Mouse (Mus musculus) MEL (cell line): ENCODE data around the gene Grb2. TPM values are rescaled to one million over a fixed set of nuclear protein-coding genes. Genes with fewer than 3 reads are reported as not detected.

Source experiments
- DNase-seq: peaks from one replicate; pipeline ENCODE4 v3.0.0; 2011; ENCODE audit warnings: low read depth, low spot score
- H3K27ac ChIP-seq: 2 replicates; pipeline ENCODE4 v1.5.1; 2012; ENCODE audit warnings: low read depth, mild to moderate bottlenecking, control low read depth, low read length, moderate library complexity; ENCODE audit not compliant: control insufficient read depth
- H3K27me3 ChIP-seq, 2 experiments: fragments of 150-350 bp in 1 of 2; sonication (generic) in 1 of 2; 2 replicates each; pipeline ENCODE4 v1.6.1; 2012; ENCODE audit warnings: low read length in 2 of 2, mild to moderate bottlenecking in 2 of 2, improper control_type of control experiment in 1 of 2, moderate library complexity in 1 of 2; ENCODE audit not compliant: insufficient read depth in 2 of 2, control insufficient read depth in 1 of 2
- H3K36me3 ChIP-seq, 2 experiments: 2 replicates each; pipeline ENCODE4 v1.6.1; 2012 to 2014; ENCODE audit warnings: low read length in 2 of 2, improper control_type of control experiment in 1 of 2, inconsistent platforms in 1 of 2, mild to moderate bottlenecking in 1 of 2; ENCODE audit not compliant: insufficient read depth in 2 of 2, control insufficient read depth in 1 of 2
- H3K4me1 ChIP-seq, 2 experiments: fragments of 150-350 bp in 1 of 2; sonication (generic) in 1 of 2; 2 replicates each; pipeline ENCODE4 v1.6.1; 2012; ENCODE audit warnings: low read length in 2 of 2, improper control_type of control experiment in 1 of 2, mild to moderate bottlenecking in 1 of 2; ENCODE audit not compliant: insufficient read depth in 2 of 2, control insufficient read depth in 1 of 2
- H3K4me3 ChIP-seq, 2 experiments: fragments of 150-350 bp in 1 of 2; sonication (generic) in 1 of 2; 2 replicates each; pipeline ENCODE4 v1.5.1; 2012; ENCODE audit warnings: low read depth in 2 of 2, low read length in 2 of 2, mild to moderate bottlenecking in 2 of 2, moderate library complexity in 2 of 2, control low read depth in 1 of 2, improper control_type of control experiment in 1 of 2; ENCODE audit not compliant: control insufficient read depth in 1 of 2, insufficient read depth in 1 of 2
- H3K79me2 ChIP-seq: 2 replicates; pipeline ENCODE4 v1.6.1; 2012; ENCODE audit warnings: mild to moderate bottlenecking, low read length, moderate library complexity; ENCODE audit not compliant: control insufficient read depth, poor library complexity, insufficient read depth
- H3K9ac ChIP-seq: 2 replicates; pipeline ENCODE4 v1.6.1; 2012; ENCODE audit warnings: low read depth, mild to moderate bottlenecking, control low read depth, low read length, moderate library complexity; ENCODE audit not compliant: control insufficient read depth, poor library complexity, severe bottlenecking
- H3K9me3 ChIP-seq: fragments of 150-350 bp; sonication (generic); replicated peaks from 2 replicates; pipeline ENCODE4 v1.6.1; 2012; ENCODE audit warnings: mild to moderate bottlenecking, low read length, improper control_type of control experiment, moderate library complexity; ENCODE audit not compliant: insufficient read depth
- CHD2 ChIP-seq: IDR thresholded peaks from 2 replicates; pipeline ENCODE4 v1.6.1; 2011; ENCODE audit warnings: low read length, improper control_type of control experiment
- CTCF ChIP-seq, 3 experiments: IDR thresholded peaks in 2 of 3; conservative IDR thresholded peaks in 1 of 3; 2 replicates each; pipeline ENCODE4 v1.5.1; 2011 to 2012; ENCODE audit warnings: low read length in 3 of 3, low read depth in 2 of 3, mild to moderate bottlenecking in 2 of 3, improper control_type of control experiment in 1 of 3, inconsistent platforms in 1 of 3, mixed read lengths in 1 of 3, moderate library complexity in 1 of 3; ENCODE audit not compliant: control insufficient read depth in 1 of 3, insufficient read depth in 1 of 3, poor library complexity in 1 of 3, severe bottlenecking in 1 of 3
- ELF1 ChIP-seq: IDR thresholded peaks from 2 replicates; pipeline ENCODE4 v1.6.1; 2014; ENCODE audit warnings: low read depth, mild to moderate bottlenecking, inconsistent platforms, low read length, improper control_type of control experiment, moderate library complexity
- ETS1 ChIP-seq: IDR thresholded peaks from 2 replicates; pipeline ENCODE4 v1.6.1; 2012; ENCODE audit warnings: low read depth, mild to moderate bottlenecking, inconsistent platforms, low read length, improper control_type of control experiment, moderate library complexity
- GATA1 ChIP-seq: IDR thresholded peaks from 2 replicates; pipeline ENCODE4 v1.6.1; 2011; ENCODE audit warnings: low read depth, low read length, improper control_type of control experiment
- HCFC1 ChIP-seq: IDR thresholded peaks from 2 replicates; pipeline ENCODE4 v1.6.1; 2012; ENCODE audit warnings: low read depth, mild to moderate bottlenecking, inconsistent platforms, low read length, improper control_type of control experiment, moderate library complexity
- KAT2A ChIP-seq: conservative IDR thresholded peaks from 2 replicates; pipeline ENCODE4 v1.6.1; 2012; ENCODE audit warnings: low read depth, low read length, improper control_type of control experiment, inconsistent platforms
- MAFK ChIP-seq: IDR thresholded peaks from 2 replicates; pipeline ENCODE4 v1.6.1; 2011; ENCODE audit warnings: low read depth, mild to moderate bottlenecking, low read length, improper control_type of control experiment, borderline replicate concordance
- MAX ChIP-seq: IDR thresholded peaks from 2 replicates; pipeline ENCODE4 v1.6.1; 2011; ENCODE audit warnings: low read length, improper control_type of control experiment
- MAZ ChIP-seq: IDR thresholded peaks from 2 replicates; pipeline ENCODE4 v1.6.1; 2012; ENCODE audit warnings: low read depth, mild to moderate bottlenecking, inconsistent platforms, low read length, improper control_type of control experiment
- MEF2A ChIP-seq: IDR thresholded peaks from 2 replicates; pipeline ENCODE4 v1.6.1; 2014; ENCODE audit warnings: low read depth, mild to moderate bottlenecking, inconsistent platforms, low read length, improper control_type of control experiment; ENCODE audit not compliant: poor library complexity, insufficient replicate concordance, severe bottlenecking; ENCODE audit errors: extremely low read depth
- MYB ChIP-seq: IDR thresholded peaks from 2 replicates; pipeline ENCODE4 v1.6.1; 2011; ENCODE audit warnings: mild to moderate bottlenecking, low read depth, low read length, improper control_type of control experiment
- MYC ChIP-seq: IDR thresholded peaks from 2 replicates; pipeline ENCODE4 v1.6.1; 2011; ENCODE audit warnings: low read depth, mild to moderate bottlenecking, low read length, improper control_type of control experiment, moderate library complexity
- NRF1 ChIP-seq: IDR thresholded peaks from 2 replicates; pipeline ENCODE4 v1.6.1; 2014; ENCODE audit warnings: low read depth, mild to moderate bottlenecking, inconsistent platforms, low read length, improper control_type of control experiment, moderate library complexity; ENCODE audit not compliant: poor library complexity, insufficient read depth, severe bottlenecking
- POLR2A ChIP-seq, 2 experiments: IDR thresholded peaks; 2 replicates each; pipeline ENCODE4 v1.6.1; 2011 to 2012; ENCODE audit warnings: low read length in 2 of 2, mild to moderate bottlenecking in 2 of 2, control low read depth in 1 of 2, improper control_type of control experiment in 1 of 2, low read depth in 1 of 2, moderate library complexity in 1 of 2; ENCODE audit not compliant: control insufficient read depth in 1 of 2, insufficient read depth in 1 of 2, poor library complexity in 1 of 2
- POLR2AphosphoS2 ChIP-seq: IDR thresholded peaks from 2 replicates; pipeline ENCODE4 v1.6.1; 2011; ENCODE audit warnings: low read length, improper control_type of control experiment
- POLR2AphosphoS5 ChIP-seq: IDR thresholded peaks from 2 replicates; pipeline ENCODE4 v1.6.1; 2012; ENCODE audit warnings: low read depth, borderline replicate concordance, mild to moderate bottlenecking, inconsistent platforms, low read length, moderate library complexity, mixed read lengths
- RAD21 ChIP-seq: IDR thresholded peaks from 2 replicates; pipeline ENCODE4 v1.6.1; 2011; ENCODE audit warnings: mild to moderate bottlenecking, low read depth, low read length, improper control_type of control experiment
- RCOR1 ChIP-seq: IDR thresholded peaks from 2 replicates; pipeline ENCODE4 v1.6.1; 2012; ENCODE audit warnings: low read depth, mild to moderate bottlenecking, inconsistent platforms, low read length, improper control_type of control experiment
- SMC3 ChIP-seq: IDR thresholded peaks from 2 replicates; pipeline ENCODE4 v1.6.1; 2011; ENCODE audit warnings: low read depth, low read length, improper control_type of control experiment
- TAL1 ChIP-seq: IDR thresholded peaks from 2 replicates; pipeline ENCODE4 v1.6.1; 2012; ENCODE audit warnings: mild to moderate bottlenecking, inconsistent platforms, low read length, moderate library complexity, mixed read lengths
- TBP ChIP-seq: IDR thresholded peaks from 2 replicates; pipeline ENCODE4 v1.8.0; 2011; ENCODE audit warnings: low read depth, low read length, improper control_type of control experiment
- TCF12 ChIP-seq: IDR thresholded peaks from 2 replicates; pipeline ENCODE4 v1.6.1; 2014; ENCODE audit warnings: low read depth, mild to moderate bottlenecking, inconsistent platforms, low read length, improper control_type of control experiment, moderate library complexity
- USF1 ChIP-seq: IDR thresholded peaks from 2 replicates; pipeline ENCODE4 v1.6.1; 2014; ENCODE audit warnings: low read depth, mild to moderate bottlenecking, inconsistent platforms, low read length, improper control_type of control experiment, moderate library complexity
- USF2 ChIP-seq, 2 experiments: IDR thresholded peaks; 2 replicates each; pipeline ENCODE4 v1.6.1; 2011 to 2012; ENCODE audit warnings: improper control_type of control experiment in 2 of 2, low read length in 2 of 2, borderline replicate concordance in 1 of 2, inconsistent platforms in 1 of 2, low read depth in 1 of 2, mild to moderate bottlenecking in 1 of 2; ENCODE audit not compliant: insufficient read depth in 1 of 2
- ZC3H11A ChIP-seq: IDR thresholded peaks from 2 replicates; pipeline ENCODE4 v1.6.1; 2012; ENCODE audit warnings: low read depth, mild to moderate bottlenecking, inconsistent platforms, low read length, improper control_type of control experiment
- ZKSCAN1 ChIP-seq: IDR thresholded peaks from 2 replicates; pipeline ENCODE4 v1.6.1; 2012; ENCODE audit warnings: low read depth, mild to moderate bottlenecking, inconsistent platforms, low read length, improper control_type of control experiment, moderate library complexity
- ZMIZ1 ChIP-seq: IDR thresholded peaks from 2 replicates; pipeline ENCODE4 v1.6.1; 2012; ENCODE audit warnings: low read depth, mild to moderate bottlenecking, inconsistent platforms, low read length, improper control_type of control experiment, moderate library complexity
- ZNF384 ChIP-seq: IDR thresholded peaks from 2 replicates; pipeline ENCODE4 v1.6.1; 2012; ENCODE audit warnings: low read depth, mild to moderate bottlenecking, inconsistent platforms, low read length, improper control_type of control experiment
- polyA plus RNA-seq, 2 experiments: library from polyadenylated mRNA; stranded (reverse) in 1 of 2; unstranded in 1 of 2; fragments of >175 nt in 1 of 2; fragments of >200 nt in 1 of 2; gene quantifications; 2 replicates each; pipeline versions ENCODE4 v1.2.1 to v1.2.4; 2012; ENCODE audit warnings: low replicate concordance in 2 of 2, low read depth in 1 of 2; ENCODE audit not compliant: insufficient read length in 2 of 2, insufficient read depth in 1 of 2, missing spikeins in 1 of 2
- total RNA-seq: library from RNA; depleted of rRNA; stranded (reverse); fragments of 300-350 nt; gene quantifications from 2 replicates; pipeline ENCODE4 v1.2.3, GENCODE M21; 2012

The Grb2 gene
- total and polyA plus RNA-seq, 3 experiments = 75.3 to 261 TPM; not detected in 1

DNA sequence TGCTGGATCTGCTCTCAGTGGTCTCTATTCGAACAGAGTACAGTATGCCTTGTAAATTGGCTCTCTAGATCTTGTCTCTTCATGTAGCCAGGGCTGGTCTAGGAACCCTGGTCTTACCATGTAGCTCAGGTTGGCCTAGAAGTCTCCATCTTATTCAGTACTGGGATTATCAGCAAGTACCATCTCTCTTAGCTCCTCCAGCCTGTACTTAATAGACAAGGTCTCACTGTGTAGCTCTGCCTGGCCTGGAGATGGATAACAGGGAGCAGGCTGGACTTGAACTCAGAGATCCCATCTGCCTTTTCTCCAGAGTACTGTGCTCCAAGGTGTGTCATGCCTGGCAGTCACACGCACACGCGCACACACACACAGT lies 66.7 kb downstream of the Grb2 start:
- Histone ChIP-seq H3K27me3 (no peaks in the 10 kb centered on the region), H3K4me1 (peaks cover 16 to 38% of the 10 kb centered on the region in 2 experiments)

DNA sequence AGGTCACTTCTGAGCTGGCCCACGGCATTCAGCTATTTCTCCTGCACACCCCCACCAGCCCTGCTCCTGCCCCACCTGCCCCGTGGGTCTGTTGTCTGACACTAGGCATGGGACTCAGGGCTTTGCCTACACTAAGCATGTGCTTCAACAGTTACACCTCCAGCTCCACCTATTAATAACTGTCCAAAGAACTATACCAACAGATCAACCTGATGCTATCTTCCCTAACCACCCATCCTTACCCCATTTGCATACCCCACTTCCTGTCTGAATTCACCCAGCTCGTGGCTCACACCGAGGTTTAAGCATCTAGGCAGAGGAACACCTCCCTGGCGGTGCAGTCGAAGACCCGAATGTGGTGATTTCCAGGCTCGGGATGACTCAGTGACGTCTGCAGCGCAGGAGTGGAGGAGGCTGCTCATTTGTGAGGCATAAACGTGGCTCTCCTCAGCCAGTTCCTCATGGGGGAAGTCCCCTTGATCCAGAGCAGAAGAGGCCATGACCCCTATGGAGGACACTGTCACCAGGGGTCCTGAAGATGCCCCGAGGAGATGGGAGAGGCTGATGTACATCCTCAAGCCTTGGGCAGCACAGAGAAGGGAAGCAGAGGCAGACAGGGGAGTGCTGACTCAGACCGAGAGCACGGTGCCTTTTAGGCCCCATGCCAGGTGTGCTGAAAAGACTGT lies 67.3 kb downstream of the Grb2 start:
- peaks cover 16 to 38% of the 10 kb centered on the region in 2 experiments for H3K4me1 ChIP-seq
- no peaks in the 10 kb centered on the region for H3K79me2 ChIP-seq
- H3K27ac ChIP-seq = peak overlapping the region; percentile 69
- no peaks in the 10 kb centered on the region for H3K9me3 ChIP-seq
- H3K4me3 ChIP-seq = peak overlapping the region in 1 of 2 experiments; percentile 1; a peak in 1 of 4 replicates
- peak; percentile 91 for DNase-seq
- H3K36me3 ChIP-seq = peaks cover 3 to 35% of the 10 kb centered on the region in 2 experiments
- H3K27me3 ChIP-seq = no peaks in the 10 kb centered on the region
- H3K9ac ChIP-seq = peak overlapping the region; percentile 40
- TF ChIP-seq MEF2A (peak; percentile 56; the same call in 1 of the 2 replicates), CHD2 (no peak; the same call in 1 of the 2 replicates), HCFC1 (0 out of 2 replicates have a peak, but pooled peaks have one; percentile 44), MYC (peak; percentile 85), MAX (peak; percentile 89), RCOR1 (peak; percentile 59), MYB (peak; percentile 77), USF1 (no peak), CTCF (IDR thresholded peaks at IDR 0.05 in 2 of 3, conservative IDR thresholded peaks at IDR 0.05 in 1 of 3; ENCODE audit: control insufficient read depth in 1 of 3, insufficient read depth in 1 of 3, low read depth in 2 of 3, low read length in 3 of 3, poor library complexity in 1 of 3, severe bottlenecking in 1 of 3) (no peak), MAFK (peak; percentile 53; the same call in 1 of the 2 replicates), TBP (0 out of 2 replicates have a peak, but pooled peaks have one; percentile 25), ZC3H11A (no peak), KAT2A (no peak), SMC3 (peak; percentile 31; the same call in 1 of the 2 replicates), POLR2AphosphoS5 (no peak), POLR2AphosphoS2 (peak; percentile 69; the same call in 1 of the 2 replicates), NRF1 (no peak), ETS1 (peak; percentile 79; the same call in 1 of the 2 replicates), TAL1 (no peak), ZMIZ1 (peak; percentile 54; the same call in 1 of the 2 replicates), ZKSCAN1 (no peak; the same call in 1 of the 2 replicates), ELF1 (peak; percentile 74), USF2 (IDR thresholded peaks at IDR 0.05; ENCODE audit: borderline replicate concordance in 1 of 2, insufficient read depth in 1 of 2, low read depth in 1 of 2, low read length in 2 of 2) (no peak), MAZ (peak; percentile 42; the same call in 1 of the 2 replicates), TCF12 (peak; percentile 68), POLR2A (IDR thresholded peaks at IDR 0.05; ENCODE audit: control insufficient read depth in 1 of 2, insufficient read depth in 1 of 2, low read depth in 1 of 2, low read length in 2 of 2, poor library complexity in 1 of 2) (peak in 1 of 2 experiments; percentile 50; a peak in 1 of 4 replicates), RAD21 (no peak; the same call in 1 of the 2 replicates), ZNF384 (no peak)

More for the DNA sequence above, 66.7 kb downstream of the Grb2 start:
- Histone ChIP-seq H3K27ac (peak overlapping the region; percentile 69), H3K9me3 (no peaks in the 10 kb centered on the region), H3K9ac (peak overlapping the region; percentile 28), H3K79me2 (no peaks in the 10 kb centered on the region), H3K36me3 (peaks cover 3 to 35% of the 10 kb centered on the region in 2 experiments), H3K4me3 (no peak overlapping the region)
- TF ChIP-seq RCOR1 (no peak), POLR2AphosphoS2 (0 out of 2 replicates have a peak, but pooled peaks have one; percentile 47), SMC3 (0 out of 2 replicates have a peak, but pooled peaks have one; percentile 15), GATA1 (peak; percentile 68)
- no peak for DNase-seq
